In the genomic region with DNA sequence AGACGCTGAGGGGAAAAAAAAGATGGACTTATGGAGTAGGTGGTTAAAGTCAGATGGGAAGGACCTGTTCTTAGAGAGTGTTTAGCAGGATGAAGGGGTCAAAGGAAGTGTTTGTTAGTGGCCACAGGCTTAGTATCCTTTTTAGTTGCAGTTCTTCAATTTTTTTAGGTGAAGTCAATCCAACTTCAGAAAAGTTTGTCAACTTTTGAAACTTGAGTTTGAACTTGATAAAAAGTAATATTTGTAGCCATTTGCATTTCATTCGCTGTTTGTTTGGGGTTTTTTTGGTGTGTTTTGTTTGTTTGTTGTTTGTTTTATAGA, we compare ENCODE assay signal across 8 mouse cellular contexts. TPM values are rescaled to one million over a fixed set of nuclear protein-coding genes. Genes with fewer than 3 reads are reported as not detected.
DNase-seq lines count a peak whose midpoint lies in the region; ATAC-seq and TF ChIP-seq lines count a peak whose summit lies in the region.

No protein-coding gene starts in this region.

- peak overlapping the region; percentile 55; the same call in 1 of the 2 replicates for H3K9ac ChIP-seq in heart, adult 2 months (ENCODE audit: low read depth, low read length)
- H3K9ac ChIP-seq in liver, embryonic 12.5 days = peak overlapping the region; percentile 31
- peak overlapping the region; percentile 84 for H3K9ac ChIP-seq in stomach, postnatal 0 days (ENCODE audit: low read length)

- peak overlapping the region; percentile 98 for H3K4me3 ChIP-seq in heart, adult 2 months
- peak overlapping the region; percentile 97 for H3K4me3 ChIP-seq in testis, adult 2 months (ENCODE audit: control insufficient read depth, low read depth, low read length)
- H3K4me3 ChIP-seq in liver, embryonic 12.5 days = peak overlapping the region; percentile 74
- H3K4me3 ChIP-seq in stomach, postnatal 0 days (ENCODE audit: low read depth, low read length) = peak overlapping the region; percentile 88

- TF ChIP-seq POLR2A in heart, adult 2 months (IDR thresholded peaks at IDR 0.05; ENCODE audit: insufficient read depth, low read depth, low read length) = no peak
- no peak for TF ChIP-seq POLR2A in testis, adult 2 months (IDR thresholded peaks at IDR 0.05; ENCODE audit: control insufficient read depth, low read depth, low read length)

- no peak for ATAC-seq in liver, embryonic 12.5 days
- no peak for ATAC-seq in stomach, postnatal 0 days (ENCODE audit: low FRiP score, low TSS enrichment)

- peak overlapping the region; percentile 97 for H3K4me2 ChIP-seq in liver, embryonic 12.5 days
- peak overlapping the region; percentile 94 for H3K4me2 ChIP-seq in stomach, postnatal 0 days (replicated peaks; ENCODE audit: low read depth)

- H3K9me3 ChIP-seq in liver, embryonic 12.5 days (replicated peaks) = no peaks in the 10 kb centered on the region
- no peaks in the 10 kb centered on the region for H3K9me3 ChIP-seq in stomach, postnatal 0 days (ENCODE audit: control insufficient read depth, low read length)

- H3K27me3 ChIP-seq in heart, adult 2 months (ENCODE audit: control insufficient read depth, insufficient read depth, low read length) = no peaks in the 10 kb centered on the region
- no peaks in the 10 kb centered on the region for H3K27me3 ChIP-seq in testis, adult 2 months (ENCODE audit: control insufficient read depth, insufficient read depth, low read length)
- no peaks in the 10 kb centered on the region for H3K27me3 ChIP-seq in liver, embryonic 12.5 days (replicated peaks)
- no peaks in the 10 kb centered on the region for H3K27me3 ChIP-seq in stomach, postnatal 0 days (ENCODE audit: control insufficient read depth, insufficient read depth, low read length)

- peaks cover 1% of the 10 kb centered on the region; the same call in 1 of the 2 replicates for H3K4me1 ChIP-seq in heart, adult 2 months (ENCODE audit: control insufficient read depth, insufficient read depth, low read length)
- no peaks in the 10 kb centered on the region; the same call in 1 of the 2 replicates for H3K4me1 ChIP-seq in testis, adult 2 months (ENCODE audit: control insufficient read depth, insufficient read depth, low read length)
- H3K4me1 ChIP-seq in liver, embryonic 12.5 days = peaks cover 25% of the 10 kb centered on the region
- no peaks in the 10 kb centered on the region for H3K4me1 ChIP-seq in stomach, postnatal 0 days (replicated peaks; ENCODE audit: control insufficient read depth, insufficient read depth)

- no peak for DNase-seq in heart, adult 2 months
- no peak for DNase-seq in heart, postnatal 10 days
- DNase-seq in testis, postnatal 14 days (ENCODE audit: low spot score) = no peak
- DNase-seq in stomach, postnatal 0 days (ENCODE audit: low spot score) = no peak
- no peak for DNase-seq in cerebellum, postnatal 10 days
- no peak for DNase-seq in spleen, adult 18-20 months

- intact Hi-C loops in heart, adult 2 months (cut with DNase I) = loop anchor here (1.0 to 5.0 kb wide), 4 partner anchors 20 to 83 kb away; a partner anchor contains a TSS
- intact Hi-C loops in heart, postnatal 10 days (cut with DNase I) = loop anchor here (1.0 to 2.0 kb wide), 2 partner anchors 22 to 49 kb away; no protein-coding TSS in a partner anchor

- WGBS in heart, adult 2 months = 50% methylated on average over 2 of the region's 2 CpGs
- WGBS in liver, embryonic 12.5 days (ENCODE audit: insufficient replicate concordance) = 57% methylated on average over 2 of the region's 2 CpGs
- 47% methylated on average over 2 of the region's 2 CpGs for WGBS in stomach, postnatal 0 days

- peaks cover 14% of the 10 kb centered on the region for H3K36me3 ChIP-seq in heart, adult 2 months (ENCODE audit: control insufficient read depth, insufficient read depth, low read length)
- H3K36me3 ChIP-seq in testis, adult 2 months (ENCODE audit: control insufficient read depth, insufficient read depth, low read length) = peaks cover 2% of the 10 kb centered on the region
- H3K36me3 ChIP-seq in liver, embryonic 12.5 days = no peaks in the 10 kb centered on the region
- H3K36me3 ChIP-seq in stomach, postnatal 0 days (ENCODE audit: control insufficient read depth, insufficient read depth, low read length) = no peaks in the 10 kb centered on the region

- TF ChIP-seq CTCF in heart, adult 2 months (IDR thresholded peaks at IDR 0.05) = no peak
- no peak for TF ChIP-seq CTCF in testis, adult 2 months (IDR thresholded peaks at IDR 0.05; ENCODE audit: control insufficient read depth, insufficient read depth, insufficient replicate concordance, low read depth, low read length)
- TF ChIP-seq CTCF in stomach, postnatal 0 days (IDR thresholded peaks at IDR 0.05; ENCODE audit: low read depth) = no peak

- TF ChIP-seq EP300 in heart, adult 2 months (IDR thresholded peaks at IDR 0.05; ENCODE audit: insufficient read depth, low read depth, low read length) = no peak
- no peak for TF ChIP-seq EP300 in stomach, postnatal 0 days (optimal IDR thresholded peaks at IDR 0.05)

- H3K79me2 ChIP-seq in heart, adult 2 months (replicated peaks; ENCODE audit: control insufficient read depth, insufficient read depth, low read length) = no peaks in the 10 kb centered on the region

- H3K27ac ChIP-seq in heart, adult 2 months = peak overlapping the region; percentile 98
- H3K27ac ChIP-seq in testis, adult 2 months (ENCODE audit: control insufficient read depth, insufficient read depth, low read depth, low read length) = peak overlapping the region; percentile 94
- no peak overlapping the region for H3K27ac ChIP-seq in liver, embryonic 12.5 days
- H3K27ac ChIP-seq in stomach, postnatal 0 days (replicated peaks) = peak overlapping the region; percentile 98; the same call in 1 of the 2 replicates

RNA-seq across cellular contexts. Expression of a gene that starts 1.2 kb away (rescaled TPM):
- 10 to 100 TPM; 20.6 to 30.2 TPM for total RNA-seq in heart, adult 2 months (2021)
- polyA plus RNA-seq in heart, adult 2 months (2012; rRNA removed) = 10.7 and 16.5 TPM in 2 replicates
- 10 to 100 TPM; 25.9 to 26.5 TPM for total RNA-seq in heart, postnatal 10 days (2021)
- polyA plus RNA-seq in testis, adult 2 months (2012; rRNA removed) = 12.1 and 13.8 TPM in 2 replicates
- 1.8 and 2.6 TPM in 2 replicates for polyA plus RNA-seq in liver, embryonic 12.5 days (2016; fragmentation: Nextera tagmentation; extraction: Ambion mirVana)
- 10.7 and 13.1 TPM in 2 replicates for polyA plus RNA-seq in stomach, postnatal 0 days (2015; fragmentation: Nextera tagmentation; extraction: Ambion mirVana)

Comparison
In these comparisons a context has a peak if more than half of its experiments do, and no peak if none do; other contexts are left out.
1. H3K9ac ChIP-seq: peak in every context shown above with its lines; median percentile 84 in stomach, postnatal 0 days; 55 in heart, adult 2 months; 31 in liver, embryonic 12.5 days.